Mouse (Mus musculus): ENCODE data around the gene Gm813. TPM values are rescaled to one million over a fixed set of nuclear protein-coding genes. Genes with fewer than 3 reads are reported as not detected.

Gm813 gene
- total and polyA plus RNA-seq, 3 experiments: not detected

DNA sequence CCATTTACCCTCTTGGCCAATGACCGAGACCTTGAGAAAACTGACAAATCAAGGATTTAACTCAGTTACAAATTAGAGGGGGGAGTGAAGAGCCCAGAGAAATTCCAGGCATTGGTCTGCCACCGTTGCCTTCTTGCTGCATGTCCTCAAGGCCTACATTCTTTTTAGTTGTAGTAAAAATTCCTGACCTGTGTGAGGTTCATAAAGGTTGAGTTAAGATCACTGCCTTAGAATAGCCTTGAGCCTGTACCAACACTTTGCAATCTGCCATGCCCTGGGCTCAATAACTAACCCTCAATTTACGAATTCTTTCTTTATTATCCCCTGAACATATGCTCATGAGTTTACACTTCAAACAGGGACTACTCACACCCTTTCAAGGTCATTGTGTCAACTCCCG is 6.3 kb upstream of the Gm813 start:
- Histone ChIP-seq H3K79me2 (replicated peaks; ENCODE audit: control insufficient read depth, extremely low read depth, insufficient read depth, poor library complexity, severe bottlenecking) (no peaks in the 10 kb centered on the region), H3K9ac (ENCODE audit: insufficient read depth, low read depth) (no peak overlapping the region), H3K4me3 (replicated peaks in 1 of 3; ENCODE audit: low read depth in 2 of 3, low read length in 2 of 3, poor library complexity in 1 of 3) (no peak overlapping the region), H3K4me2 (ENCODE audit: insufficient read depth, low read depth, poor library complexity, severe bottlenecking) (no peak overlapping the region), H3K36me3 (replicated peaks in 1 of 2; ENCODE audit: control insufficient read depth in 1 of 2, insufficient read depth in 1 of 2, low read length in 1 of 2) (no peaks in the 10 kb centered on the region), H3K9me3 (replicated peaks; ENCODE audit: low read length) (no peaks in the 10 kb centered on the region), H3K27ac (ENCODE audit: insufficient read depth, low read depth) (no peak overlapping the region), H3K4me1 (ENCODE audit: control insufficient read depth in 1 of 2, insufficient read depth in 2 of 2) (peaks cover 2 to 4% of the 10 kb centered on the region in 2 experiments; a peak in 1 of 4 replicates), H3K27me3 (replicated peaks) (no peaks in the 10 kb centered on the region)
- in situ Hi-C loops (cut with MboI; ENCODE audit: low pct_ligation_motif_present, low pct_unique_long_range_greater_than_20kb, low sequenced_read_pairs): loop anchor here (5.0 kb wide), 1 partner anchor 161 kb away; no protein-coding TSS in a partner anchor
- TF ChIP-seq ZC3H11A (IDR thresholded peaks at IDR 0.05; ENCODE audit: low read depth, low read length) (no peak), HCFC1 (IDR thresholded peaks at IDR 0.05; ENCODE audit: low read depth, low read length) (no peak), POLR2AphosphoS2 (IDR thresholded peaks at IDR 0.05; ENCODE audit: low read depth, low read length) (no peak), JUND (conservative IDR thresholded peaks at IDR 0.05; ENCODE audit: low read depth, low read length) (no peak), SMC3 (IDR thresholded peaks at IDR 0.05; ENCODE audit: low read depth, low read length) (no peak), USF1 (IDR thresholded peaks at IDR 0.05; ENCODE audit: low read depth, low read length) (no peak), TBP (conservative IDR thresholded peaks at IDR 0.05; ENCODE audit: low read depth, low read length) (no peak), RCOR1 (conservative IDR thresholded peaks at IDR 0.05; ENCODE audit: low read depth, low read length) (no peak), MYC (IDR thresholded peaks at IDR 0.05; ENCODE audit: low read depth, low read length) (no peak), USF2 (conservative IDR thresholded peaks at IDR 0.05; ENCODE audit: low read depth, low read length) (no peak), ETS1 (conservative IDR thresholded peaks at IDR 0.05; ENCODE audit: low read depth, low read length) (no peak), SIN3A (IDR thresholded peaks at IDR 0.05; ENCODE audit: low read length) (no peak), MAZ (IDR thresholded peaks at IDR 0.05; ENCODE audit: low read depth, low read length) (no peak), JUN (IDR thresholded peaks at IDR 0.05; ENCODE audit: insufficient read depth, low read depth, low read length) (no peak)
- DNase-seq (ENCODE audit: extremely low read depth): no peak
- dilution Hi-C loops (cut with MboI; ENCODE audit: extremely low pct_ligation_motif_present, extremely low pct_unique_long_range_greater_than_20kb, low sequenced_read_pairs): no loop called here

DNA sequence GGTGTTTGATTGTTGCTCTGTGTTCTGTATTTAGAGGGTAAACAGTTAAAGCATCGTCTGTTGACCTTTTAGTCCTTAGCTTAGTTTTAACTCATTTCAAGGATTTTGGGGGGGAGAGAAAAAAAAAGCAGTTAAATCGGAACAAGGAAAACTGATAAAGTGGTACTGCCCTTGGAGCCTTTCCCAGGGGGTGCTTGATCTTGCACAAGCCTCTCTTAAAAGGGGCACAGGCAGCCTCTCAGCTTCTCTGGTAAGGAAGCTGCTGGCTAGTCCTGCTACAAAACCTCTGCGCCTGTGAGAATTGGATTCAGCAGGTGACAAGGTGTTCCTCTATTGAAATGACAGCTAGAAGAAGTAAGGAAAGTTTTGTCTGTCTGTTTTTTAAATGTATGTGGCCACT is 5.6 kb upstream of the Gm813 start:
- H3K4me1 ChIP-seq (ENCODE audit: control insufficient read depth in 1 of 2, insufficient read depth in 2 of 2): peaks cover 4 to 9% of the 10 kb centered on the region in 2 experiments; a peak in 2 of 4 replicates
- H3K79me2 ChIP-seq (replicated peaks; ENCODE audit: control insufficient read depth, extremely low read depth, insufficient read depth, poor library complexity, severe bottlenecking): no peaks in the 10 kb centered on the region
- H3K9ac ChIP-seq (ENCODE audit: insufficient read depth, low read depth): no peak overlapping the region
- H3K27ac ChIP-seq (ENCODE audit: insufficient read depth, low read depth): no peak overlapping the region
- no peaks in the 10 kb centered on the region for H3K27me3 ChIP-seq (replicated peaks)
- in situ Hi-C loops (cut with MboI; ENCODE audit: low pct_ligation_motif_present, low pct_unique_long_range_greater_than_20kb, low sequenced_read_pairs) (loop anchor here (5.0 kb wide), 1 partner anchor 160 kb away; no protein-coding TSS in a partner anchor), dilution Hi-C loops (cut with MboI; ENCODE audit: extremely low pct_ligation_motif_present, extremely low pct_unique_long_range_greater_than_20kb, low sequenced_read_pairs) (no loop called here)
- no peaks in the 10 kb centered on the region for H3K9me3 ChIP-seq (replicated peaks; ENCODE audit: low read length)
- TF ChIP-seq POLR2AphosphoS2 (IDR thresholded peaks at IDR 0.05; ENCODE audit: low read depth, low read length): no peak
- no peak for TF ChIP-seq USF1 (IDR thresholded peaks at IDR 0.05; ENCODE audit: low read depth, low read length)
- TF ChIP-seq ELF1 (IDR thresholded peaks at IDR 0.05; ENCODE audit: low read depth, low read length): no peak
- TF ChIP-seq RCOR1 (conservative IDR thresholded peaks at IDR 0.05; ENCODE audit: low read depth, low read length): no peak
- no peak for TF ChIP-seq ZC3H11A (IDR thresholded peaks at IDR 0.05; ENCODE audit: low read depth, low read length)
- TF ChIP-seq GABPA (IDR thresholded peaks at IDR 0.05; ENCODE audit: insufficient replicate concordance, low read depth, low read length): no peak
- TF ChIP-seq ZMIZ1 (IDR thresholded peaks at IDR 0.05; ENCODE audit: low read depth, low read length): no peak
- TF ChIP-seq PAX5 (IDR thresholded peaks at IDR 0.05; ENCODE audit: low read length): no peak
- TF ChIP-seq IRF4 (IDR thresholded peaks at IDR 0.05; ENCODE audit: low read depth, low read length): no peak
- H3K36me3 ChIP-seq (replicated peaks in 1 of 2; ENCODE audit: control insufficient read depth in 1 of 2, insufficient read depth in 1 of 2, low read length in 1 of 2): no peaks in the 10 kb centered on the region
- DNase-seq (ENCODE audit: extremely low read depth): no peak
- no peak overlapping the region for H3K4me2 ChIP-seq (ENCODE audit: insufficient read depth, low read depth, poor library complexity, severe bottlenecking)
- no peak overlapping the region for H3K4me3 ChIP-seq (replicated peaks in 1 of 3; ENCODE audit: low read depth in 2 of 3, low read length in 2 of 3, poor library complexity in 1 of 3)

Data from CH12.LX (cell line).